Mouse (Mus musculus): ENCODE results near the gene Gm3278.
"Not testable (repeated sequence)": the region's sequence is repeated elsewhere in the genome, so short reads cannot be mapped to it uniquely, and the experiment has no call there.

The Gm3278 gene

DNA sequence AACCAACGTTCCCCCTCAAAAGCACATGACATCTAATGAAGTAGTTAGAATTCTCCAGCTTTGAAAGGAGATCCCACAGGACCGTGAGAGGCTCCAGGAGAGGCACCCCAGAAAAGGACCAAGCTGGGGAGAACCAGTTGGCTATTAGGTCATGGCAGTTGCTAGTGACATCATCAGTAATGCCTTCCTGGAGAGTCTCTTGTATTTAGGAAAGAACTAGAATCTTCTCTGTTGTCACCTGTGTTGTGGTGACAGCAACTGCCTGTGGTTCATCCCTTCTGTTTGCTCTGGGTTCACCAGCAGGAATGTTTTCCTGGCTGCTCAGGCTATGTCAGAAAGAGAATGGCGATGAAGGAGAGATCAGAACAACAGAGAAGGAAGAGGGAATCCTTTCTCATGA lies at the start of gene Gm3278:
Gm3278 (plus strand) TSS at position 301 of the 400 bp plus-strand sequence.
- DNase-seq = not testable (repeated sequence)

DNA sequence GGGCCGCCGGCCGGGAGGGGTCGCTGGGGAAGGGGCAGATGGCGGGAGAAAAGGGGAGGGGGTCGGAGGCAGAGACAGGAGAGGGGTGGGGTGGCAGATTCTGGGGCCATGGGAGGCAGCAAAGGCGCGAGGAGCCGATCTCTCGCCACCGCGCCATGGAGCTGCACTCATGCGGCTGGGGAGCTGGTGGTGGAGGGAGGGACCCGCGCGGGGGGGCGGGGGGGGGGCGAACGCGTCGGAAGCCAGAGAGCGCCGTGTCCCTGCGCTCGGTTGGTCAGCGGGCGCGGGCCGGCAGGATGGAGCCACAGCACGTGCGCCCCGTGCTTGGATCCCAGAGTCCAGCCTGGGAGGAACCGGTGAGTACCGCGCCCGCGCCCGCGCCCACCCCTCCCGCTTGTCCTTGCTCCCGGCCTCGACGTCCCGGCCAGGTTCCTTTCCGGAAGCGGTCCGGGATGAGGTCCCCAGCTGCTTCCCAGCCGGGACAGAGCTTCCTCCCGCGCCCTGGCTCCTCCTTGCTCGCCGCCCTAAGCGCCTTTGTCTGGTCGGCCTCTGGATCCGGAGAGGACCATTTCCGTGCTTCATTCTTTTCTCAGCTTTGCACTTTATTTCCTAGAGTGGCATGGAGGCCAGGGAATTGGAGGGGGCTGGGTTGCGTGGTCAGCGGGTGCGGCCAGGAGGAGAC lies 36.8 kb upstream of the Gm3278 start, which contains the start of gene Gm3264:
Gm3264 (plus strand) TSS at position 278 of the 682 bp plus-strand sequence.
- DNase-seq = not testable (repeated sequence)
